Mouse (Mus musculus) midbrain, embryonic 10.5 days (tissue): ENCODE measurements at regions not wholly inside any gene's neighbourhood (a gene's known extent, or its start where the extent isn't known, plus 50 kb on each side); places are given as distances from the start of the nearest gene placed in this dataset.

Experiments
- DNase-seq: peaks from one replicate; pipeline ENCODE4 v3.0.0-alpha.2; 2017; ENCODE audit warnings: low spot score
- H3K27ac ChIP-seq: fragments of 300-500 bp; sonication (generic); replicated peaks from 2 replicates; pipeline ENCODE4 v1.5.1; 2016; ENCODE audit warnings: mild to moderate bottlenecking
- H3K27me3 ChIP-seq: fragments of 300-500 bp; sonication (generic); 2 replicates; pipeline ENCODE4 v1.6.1; 2016; ENCODE audit warnings: low read depth, mild to moderate bottlenecking; ENCODE audit not compliant: poor library complexity, severe bottlenecking
- H3K36me3 ChIP-seq: fragments of 300-500 bp; sonication (generic); 2 replicates; pipeline ENCODE4 v1.6.1; 2016; ENCODE audit warnings: mild to moderate bottlenecking, moderate library complexity
- H3K4me1 ChIP-seq: fragments of 300-500 bp; sonication (generic); 2 replicates; pipeline ENCODE4 v1.6.1; 2016
- H3K4me3 ChIP-seq: fragments of 300-500 bp; sonication (generic); 2 replicates; pipeline ENCODE4 v1.5.1; 2016; ENCODE audit warnings: mild to moderate bottlenecking, moderate library complexity
- H3K9me3 ChIP-seq: fragments of 300-500 bp; sonication (generic); replicated peaks from 2 replicates; pipeline ENCODE4 v1.6.1; 2016; ENCODE audit warnings: mild to moderate bottlenecking
- WGBS: fragments of 180-500 bp; shearing (Covaris S2); methylation state at CpG from one replicate; pipeline ENCODE4 v1.1.7; 2016; 5-methylcytosine and 5-hydroxymethylcytosine counted together

GRCm38 (mm10) chr9:27569054-27569387 is 172.4 kb downstream of the Spata19 start:
- 90% methylated on average over 7 of the region's 7 CpGs for WGBS
- Histone ChIP-seq H3K27ac (no peak overlapping the region), H3K9me3 (no peaks in the 10 kb centered on the region), H3K36me3 (no peaks in the 10 kb centered on the region), H3K4me1 (no peaks in the 10 kb centered on the region), H3K27me3 (no peaks in the 10 kb centered on the region), H3K4me3 (no peak overlapping the region)
- no peak for DNase-seq

GRCm38 (mm10) chr9:27617096-27617839 is 173.3 kb upstream of the Opcml start:
- WGBS, result 59% methylated on average over 7 of the region's 7 CpGs
- no peaks in the 10 kb centered on the region for H3K9me3 ChIP-seq
- peaks cover 4% of the 10 kb centered on the region; the same call in 1 of the 2 replicates for H3K4me1 ChIP-seq
- no peak overlapping the region for H3K4me3 ChIP-seq
- H3K27ac ChIP-seq, result no peak overlapping the region
- no peak for DNase-seq
- no peaks in the 10 kb centered on the region for H3K27me3 ChIP-seq
- H3K36me3 ChIP-seq, result no peaks in the 10 kb centered on the region

GRCm38 (mm10) chr9:27634901-27635300 is 155.7 kb upstream of the Opcml start:
- H3K4me1 ChIP-seq, result no peaks in the 10 kb centered on the region
- no peaks in the 10 kb centered on the region for H3K36me3 ChIP-seq
- no peak for DNase-seq
- no peak overlapping the region for H3K27ac ChIP-seq
- no peaks in the 10 kb centered on the region for H3K27me3 ChIP-seq
- no peak overlapping the region for H3K4me3 ChIP-seq
- H3K9me3 ChIP-seq, result no peaks in the 10 kb centered on the region
- WGBS, result 84% methylated on average over 6 of the region's 6 CpGs

GRCm38 (mm10) chr9:27640611-27641010 is 150.0 kb upstream of the Opcml start:
- H3K4me3 ChIP-seq, result no peak overlapping the region
- H3K36me3 ChIP-seq, result no peaks in the 10 kb centered on the region
- no peak overlapping the region for H3K27ac ChIP-seq
- no peaks in the 10 kb centered on the region for H3K9me3 ChIP-seq
- H3K27me3 ChIP-seq, result no peaks in the 10 kb centered on the region
- no peaks in the 10 kb centered on the region for H3K4me1 ChIP-seq
- DNase-seq, result no peak

- Histone ChIP-seq H3K27me3 (no peaks in the 10 kb centered on the region), H3K4me1 (no peaks in the 10 kb centered on the region), H3K27ac (no peak overlapping the region), H3K4me3 (no peak overlapping the region), H3K36me3 (no peaks in the 10 kb centered on the region), H3K9me3 (no peaks in the 10 kb centered on the region)
- 93% methylated on average over 1 of the region's 1 CpGs for WGBS
- DNase-seq, result no peak
Observed at GRCm38 (mm10) chr9:27643312-27643711, 147.3 kb upstream of the Opcml start.

GRCm38 (mm10) chr9:27643916-27644315 is 146.7 kb upstream of the Opcml start:
- no peaks in the 10 kb centered on the region for H3K9me3 ChIP-seq
- H3K27ac ChIP-seq, result no peak overlapping the region
- H3K4me1 ChIP-seq, result no peaks in the 10 kb centered on the region
- no peaks in the 10 kb centered on the region for H3K27me3 ChIP-seq
- no peak overlapping the region for H3K4me3 ChIP-seq
- no peak for DNase-seq
- H3K36me3 ChIP-seq, result no peaks in the 10 kb centered on the region

- H3K4me1 ChIP-seq, result no peaks in the 10 kb centered on the region
- no peaks in the 10 kb centered on the region for H3K9me3 ChIP-seq
- DNase-seq, result no peak
- no peaks in the 10 kb centered on the region for H3K36me3 ChIP-seq
- H3K27me3 ChIP-seq, result no peaks in the 10 kb centered on the region
- 93% methylated on average over 5 of the region's 5 CpGs for WGBS
- H3K4me3 ChIP-seq, result no peak overlapping the region
- no peak overlapping the region for H3K27ac ChIP-seq
Observed at GRCm38 (mm10) chr9:27645435-27645834, 145.1 kb upstream of the Opcml start.

- DNase-seq, result no peak
- WGBS, result 97% methylated on average over 7 of the region's 8 CpGs
- Histone ChIP-seq H3K4me3 (no peak overlapping the region), H3K36me3 (no peaks in the 10 kb centered on the region), H3K27ac (no peak overlapping the region), H3K27me3 (no peaks in the 10 kb centered on the region), H3K9me3 (no peaks in the 10 kb centered on the region), H3K4me1 (no peaks in the 10 kb centered on the region)
Observed at GRCm38 (mm10) chr9:27646100-27646499, 144.5 kb upstream of the Opcml start.

- Histone ChIP-seq H3K4me3 (no peak overlapping the region), H3K27me3 (no peaks in the 10 kb centered on the region), H3K9me3 (no peaks in the 10 kb centered on the region), H3K4me1 (no peaks in the 10 kb centered on the region), H3K27ac (no peak overlapping the region), H3K36me3 (no peaks in the 10 kb centered on the region)
- 88% methylated on average over 10 of the region's 10 CpGs for WGBS
- DNase-seq, result no peak
Observed at GRCm38 (mm10) chr9:27646956-27647355, 143.6 kb upstream of the Opcml start.

GRCm38 (mm10) chr9:27658001-27658400 is 132.6 kb upstream of the Opcml start:
- H3K27ac ChIP-seq, result no peak overlapping the region
- WGBS, result 82% methylated on average over 1 of the region's 1 CpGs
- no peaks in the 10 kb centered on the region for H3K27me3 ChIP-seq
- H3K36me3 ChIP-seq, result no peaks in the 10 kb centered on the region
- no peak for DNase-seq
- H3K4me3 ChIP-seq, result no peak overlapping the region
- H3K9me3 ChIP-seq, result no peaks in the 10 kb centered on the region
- H3K4me1 ChIP-seq, result no peaks in the 10 kb centered on the region

- 89% methylated on average over 1 of the region's 1 CpGs for WGBS
- no peaks in the 10 kb centered on the region for H3K27me3 ChIP-seq
- no peaks in the 10 kb centered on the region for H3K36me3 ChIP-seq
- no peaks in the 10 kb centered on the region for H3K4me1 ChIP-seq
- H3K27ac ChIP-seq, result no peak overlapping the region
- no peak overlapping the region for H3K4me3 ChIP-seq
- DNase-seq, result no peak
- H3K9me3 ChIP-seq, result no peaks in the 10 kb centered on the region
Observed at GRCm38 (mm10) chr9:27661431-27662300, 128.9 kb upstream of the Opcml start.

GRCm38 (mm10) chr9:27663230-27663629 is 127.3 kb upstream of the Opcml start:
- whole genome bisulfite sequencing, result 100% methylated on average over 1 of the region's 1 CpGs
- H3K27me3 ChIP-seq, result no peaks in the 10 kb centered on the region
- H3K4me1 ChIP-seq, result no peaks in the 10 kb centered on the region
- H3K9me3 ChIP-seq, result no peaks in the 10 kb centered on the region
- DNase-seq, result no peak
- no peak overlapping the region for H3K27ac ChIP-seq
- H3K4me3 ChIP-seq, result no peak overlapping the region
- H3K36me3 ChIP-seq, result no peaks in the 10 kb centered on the region

- Histone ChIP-seq H3K9me3 (no peaks in the 10 kb centered on the region), H3K27ac (no peak overlapping the region), H3K4me3 (no peak overlapping the region), H3K4me1 (peaks cover 9% of the 10 kb centered on the region), H3K27me3 (no peaks in the 10 kb centered on the region), H3K36me3 (no peaks in the 10 kb centered on the region)
- 91% methylated on average over 2 of the region's 2 CpGs for WGBS
- DNase-seq, result no peak
Observed at GRCm38 (mm10) chr9:27665659-27666058, 124.9 kb upstream of the Opcml start.
